Mouse (Mus musculus) E14TG2a.4 (cell line): ENCODE data around the gene Ctso.

Source experiments
- CTCF ChIP-seq: conservative IDR thresholded peaks from 2 replicates; pipeline ENCODE4 v1.5.1; 2014; ENCODE audit warnings: low read length
- NANOG ChIP-seq: IDR thresholded peaks from 2 replicates; pipeline ENCODE4 v1.6.1; 2014; ENCODE audit warnings: borderline replicate concordance, low read length, mixed read lengths
- POU5F1 ChIP-seq: IDR thresholded peaks from 2 replicates; pipeline ENCODE4 v1.6.1; 2014; ENCODE audit warnings: low read length, borderline replicate concordance

GRCm38 (mm10) chr3:81932141-81933101, at the start of gene Ctso:
- TF ChIP-seq NANOG (no peak), CTCF (peak; percentile 68), POU5F1 (no peak)
